Mouse (Mus musculus) E14TG2a.4 (cell line): Measurements from ENCODE around the gene Pim2.

Experiments used
- CTCF ChIP-seq: conservative IDR thresholded peaks from 2 replicates; pipeline ENCODE4 v1.5.1; 2014; ENCODE audit warnings: low read length
- NANOG ChIP-seq: IDR thresholded peaks from 2 replicates; pipeline ENCODE4 v1.6.1; 2014; ENCODE audit warnings: borderline replicate concordance, low read length, mixed read lengths
- POU5F1 ChIP-seq: IDR thresholded peaks from 2 replicates; pipeline ENCODE4 v1.6.1; 2014; ENCODE audit warnings: low read length, borderline replicate concordance

DNA sequence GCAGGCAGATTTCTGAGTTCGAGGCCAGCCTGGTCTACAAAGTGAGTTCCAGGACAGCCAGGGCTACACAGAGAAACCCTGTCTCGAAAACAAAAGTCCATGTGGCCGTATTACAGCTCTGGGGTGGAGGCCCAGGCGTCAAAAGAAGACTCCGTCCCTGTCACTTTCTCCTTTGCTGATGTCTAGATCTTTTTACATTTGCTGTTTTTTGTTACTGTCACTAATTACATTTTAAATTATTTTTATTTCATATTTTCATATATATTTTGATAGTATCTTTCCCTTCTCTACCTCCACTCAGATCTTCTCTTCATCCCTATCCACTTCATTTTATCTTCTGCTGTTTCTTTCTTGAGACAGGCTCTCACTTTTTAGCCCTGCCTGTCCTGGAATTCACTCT, 29.7 kb downstream of the Pim2 start, which contains the start of gene Gm10491:
- TF ChIP-seq CTCF (no peak), NANOG (no peak), POU5F1 (no peak)
